Mouse (Mus musculus) embryonic facial prominence, embryonic 14.5 days (tissue): ENCODE results near the gene Dpp9. TPM values are rescaled to one million over a fixed set of nuclear protein-coding genes. Genes with fewer than 3 reads are reported as not detected.

Source experiments
- ATAC-seq: fragments of 200-750 bp; cut with Nextera tagmentation; 2 replicates; pipeline ENCODE4 v1.8.0; 2017; ENCODE audit warnings: low read depth, moderate number of reproducible peaks, moderate TSS enrichment
- DNase-seq: peaks from one replicate; pipeline ENCODE4 v3.0.0-alpha.2; 2015; ENCODE audit warnings: low spot score
- H3K27ac ChIP-seq: fragments of 300-500 bp; sonication (generic); replicated peaks from 2 replicates; pipeline ENCODE4 v1.5.1; 2014; ENCODE audit warnings: low read depth, mild to moderate bottlenecking, low read length, moderate library complexity
- H3K27me3 ChIP-seq: fragments of 300-500 bp; sonication (generic); replicated peaks from 2 replicates; pipeline ENCODE4 v1.6.1; 2014; ENCODE audit warnings: low read length; ENCODE audit not compliant: control insufficient read depth, insufficient read depth
- H3K36me3 ChIP-seq: fragments of 300-500 bp; sonication (generic); 2 replicates; pipeline ENCODE4 v1.6.1; 2014; ENCODE audit warnings: low read length, mixed read lengths; ENCODE audit not compliant: control insufficient read depth, insufficient read depth
- H3K4me1 ChIP-seq: fragments of 300-500 bp; sonication (generic); 2 replicates; pipeline ENCODE4 v1.6.1; 2014; ENCODE audit warnings: antibody characterized with exemption, low read length; ENCODE audit not compliant: control insufficient read depth, insufficient read depth
- H3K4me2 ChIP-seq: fragments of 300-500 bp; sonication (generic); 2 replicates; pipeline ENCODE4 v1.6.1; 2014; ENCODE audit warnings: low read depth, mild to moderate bottlenecking, low read length, moderate library complexity, mixed read lengths
- H3K4me3 ChIP-seq: fragments of 300-500 bp; sonication (generic); 2 replicates; pipeline ENCODE4 v1.5.1; 2014; ENCODE audit warnings: low read depth, mild to moderate bottlenecking, low read length
- H3K9ac ChIP-seq: fragments of 300-500 bp; sonication (generic); 2 replicates; pipeline ENCODE4 v1.6.1; 2014; ENCODE audit warnings: low read depth, mild to moderate bottlenecking, low read length, moderate library complexity, mixed read lengths
- H3K9me3 ChIP-seq: fragments of 300-500 bp; sonication (generic); 2 replicates; pipeline ENCODE4 v1.6.1; 2016; ENCODE audit warnings: low read length; ENCODE audit not compliant: control insufficient read depth
- WGBS: fragments of 180-500 bp; shearing (Covaris S2); extraction: QIAGEN DNeasy Blood & Tissue Kit; methylation state at CpG from one replicate; pipeline ENCODE4 v1.1.7; 2014; 5-methylcytosine and 5-hydroxymethylcytosine counted together
- polyA plus RNA-seq: library from polyadenylated mRNA; unstranded; fragments of >200 nt; fragmentation: Nextera tagmentation; extraction: Ambion mirVana; gene quantifications from 2 replicates; pipeline ENCODE4 v1.2.1, GENCODE M21; 2014

Dpp9 gene
- polyA plus RNA-seq, 1 experiment from 2014 or later = 32.5 TPM

DNA sequence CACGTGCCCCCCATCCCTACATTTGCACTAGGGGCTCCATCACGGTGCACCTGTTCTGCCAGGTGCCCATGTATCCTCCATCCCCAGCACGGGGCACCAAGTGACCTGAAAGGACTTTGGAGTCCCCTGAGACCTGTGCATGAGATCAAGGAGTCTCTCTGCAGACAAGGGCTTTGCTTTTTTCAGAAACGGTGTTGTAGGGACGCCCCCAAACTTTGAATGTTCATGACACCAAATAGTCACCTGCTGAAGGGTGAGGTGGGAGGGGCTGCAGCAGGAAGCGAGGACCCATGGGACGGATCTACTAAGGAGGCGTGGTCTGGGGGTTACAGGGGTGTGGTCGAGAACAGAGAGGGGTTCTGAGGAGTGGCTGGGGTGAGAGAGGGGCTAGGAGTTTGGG, 70.4 kb downstream of the Dpp9 start:
- 25% methylated on average over 9 of the region's 9 CpGs for WGBS

DNA sequence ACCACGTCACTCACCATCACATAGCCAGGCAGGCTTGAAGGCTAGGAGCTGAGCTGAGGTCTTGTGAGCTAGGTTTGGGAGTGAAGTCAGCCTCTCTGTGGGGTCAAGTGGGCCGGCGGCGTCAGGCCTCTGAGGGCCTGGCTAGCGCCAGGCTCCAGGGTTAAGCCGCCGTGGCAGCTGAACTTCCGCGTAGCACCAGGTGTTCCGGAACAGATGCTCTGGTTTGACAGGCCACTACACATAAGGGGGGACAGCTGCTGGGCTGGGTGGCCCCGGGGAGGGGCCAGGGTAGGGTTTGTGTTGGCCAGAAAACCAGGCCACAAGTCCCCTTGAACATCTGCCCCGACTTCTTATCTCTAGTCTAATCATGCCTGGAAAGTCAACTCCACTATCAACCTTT, 71.3 kb downstream of the Dpp9 start:
- Histone ChIP-seq H3K4me1 (no peaks in the 10 kb centered on the region), H3K9me3 (no peaks in the 10 kb centered on the region), H3K36me3 (no peaks in the 10 kb centered on the region), H3K4me2 (no peak overlapping the region), H3K27ac (no peak overlapping the region), H3K4me3 (no peak overlapping the region), H3K27me3 (peaks cover 50% of the 10 kb centered on the region), H3K9ac (no peak overlapping the region)
- ATAC-seq (peak; percentile 69; the same call in 1 of the 2 replicates), DNase-seq (peak; percentile 63)
- WGBS = 56% methylated on average over 12 of the region's 12 CpGs

More for the DNA sequence above, 70.4 kb downstream of the Dpp9 start:
- Histone ChIP-seq H3K36me3 (no peaks in the 10 kb centered on the region), H3K9me3 (no peaks in the 10 kb centered on the region), H3K4me2 (peak overlapping the region; percentile 40; the same call in 1 of the 2 replicates), H3K27ac (no peak overlapping the region), H3K9ac (no peak overlapping the region), H3K27me3 (peaks cover 49% of the 10 kb centered on the region), H3K4me1 (no peaks in the 10 kb centered on the region), H3K4me3 (peak overlapping the region; percentile 17)
- no peak for DNase-seq
- no peak for ATAC-seq

DNA sequence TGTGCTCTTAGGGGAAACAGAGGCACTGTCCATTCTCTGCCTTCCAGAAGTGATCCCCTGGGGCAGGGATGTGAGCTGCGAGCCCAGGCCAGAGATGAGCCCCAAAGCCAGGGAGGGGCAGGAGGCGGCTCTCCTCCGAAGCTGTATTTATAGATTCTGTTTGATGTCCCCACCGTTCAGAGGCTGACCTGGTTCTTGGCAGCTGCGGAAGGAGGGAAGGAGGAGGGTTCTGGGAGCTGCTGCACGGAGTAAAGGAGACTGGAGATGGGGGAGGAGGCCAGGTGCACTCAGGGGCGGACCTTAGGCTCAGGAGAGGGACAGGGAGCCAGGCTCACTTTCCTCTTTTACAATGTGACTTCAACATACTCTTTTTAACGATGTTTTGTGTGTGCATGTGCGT, 72.6 kb downstream of the Dpp9 start:
- no peak overlapping the region for H3K9ac ChIP-seq
- WGBS = 11% methylated on average over 9 of the region's 9 CpGs
- no peak overlapping the region for H3K27ac ChIP-seq
- DNase-seq (no peak), ATAC-seq (no peak)
- H3K9me3 ChIP-seq = no peaks in the 10 kb centered on the region
- H3K4me2 ChIP-seq = no peak overlapping the region
- H3K4me1 ChIP-seq = peaks cover 4% of the 10 kb centered on the region
- H3K36me3 ChIP-seq = no peaks in the 10 kb centered on the region
- H3K4me3 ChIP-seq = no peak overlapping the region
- H3K27me3 ChIP-seq = peaks cover 63% of the 10 kb centered on the region

DNA sequence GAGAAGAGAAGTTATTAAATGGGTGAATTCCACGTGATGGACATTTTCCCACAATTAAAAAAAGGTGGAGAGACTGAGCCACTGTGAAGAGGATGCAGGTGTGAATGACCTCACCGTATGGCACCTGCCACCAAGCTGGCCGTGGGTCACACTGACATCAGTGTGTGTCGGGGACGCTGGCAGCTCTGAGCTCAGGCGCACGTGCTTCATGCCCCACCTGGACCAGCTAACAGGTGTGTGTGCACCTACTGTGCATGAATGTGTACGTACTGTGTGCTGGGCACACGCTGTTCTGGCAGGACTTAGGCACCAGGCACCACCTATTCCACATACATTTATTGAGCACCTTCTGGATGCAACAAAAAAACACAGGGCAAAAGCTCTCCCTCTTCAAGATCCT, 74.2 kb downstream of the Dpp9 start:
- no peak overlapping the region for H3K27ac ChIP-seq
- peaks cover 6% of the 10 kb centered on the region for H3K4me1 ChIP-seq
- 78% methylated on average over 9 of the region's 9 CpGs for WGBS
- H3K4me3 ChIP-seq = no peak overlapping the region
- H3K4me2 ChIP-seq = no peak overlapping the region
- DNase-seq (no peak), ATAC-seq (no peak)
- no peak overlapping the region for H3K9ac ChIP-seq
- H3K27me3 ChIP-seq = peaks cover 67% of the 10 kb centered on the region
- no peaks in the 10 kb centered on the region for H3K9me3 ChIP-seq
- H3K36me3 ChIP-seq = no peaks in the 10 kb centered on the region

DNA sequence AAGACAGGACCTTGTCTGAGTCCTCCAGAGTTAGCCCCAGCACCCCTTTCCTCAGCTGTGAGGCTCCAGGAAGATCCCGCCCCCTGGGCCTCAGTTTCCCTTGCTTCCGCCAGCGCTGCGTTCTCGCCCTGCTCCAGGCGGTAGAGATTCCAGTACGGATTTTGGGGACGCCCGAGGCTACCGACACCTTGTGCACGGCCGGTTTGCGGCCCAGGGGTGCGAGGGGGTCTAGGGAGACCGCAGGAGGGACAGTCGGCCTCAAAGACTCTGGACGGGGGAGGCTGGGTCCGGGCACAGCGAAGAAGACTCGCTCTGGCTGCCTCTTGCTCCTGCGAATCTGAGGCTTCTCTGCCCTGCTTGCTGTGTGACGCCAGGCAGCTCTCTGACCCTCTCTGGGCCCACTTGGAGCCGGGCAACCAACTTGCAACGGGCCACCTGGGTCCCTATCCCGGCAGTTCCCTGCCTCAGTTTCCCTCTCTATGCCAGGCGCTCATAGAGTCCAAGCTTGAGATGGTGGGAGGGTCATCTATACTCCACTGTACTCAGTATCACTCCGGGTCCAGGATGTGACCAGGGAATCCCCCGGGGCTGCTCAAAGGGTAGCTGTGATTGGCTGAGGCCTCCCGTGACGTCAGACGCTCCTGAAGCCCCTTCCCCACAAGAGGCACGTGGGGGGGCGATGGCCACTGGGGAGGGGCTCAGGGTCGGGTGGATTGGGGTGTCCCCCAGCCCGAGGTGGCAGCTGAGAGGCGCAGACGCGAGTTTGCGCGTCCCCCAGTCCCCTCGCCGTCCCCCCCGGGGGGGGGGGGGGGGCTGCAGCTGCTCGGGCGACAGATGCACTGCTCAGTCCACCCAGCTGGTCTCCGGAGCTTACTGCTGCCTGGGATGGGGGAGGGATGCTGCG, 76.8 kb downstream of the Dpp9 start:
- H3K27me3 ChIP-seq = peaks cover 51% of the 10 kb centered on the region
- 0% methylated on average over 25 of the region's 47 CpGs for WGBS

DNA sequence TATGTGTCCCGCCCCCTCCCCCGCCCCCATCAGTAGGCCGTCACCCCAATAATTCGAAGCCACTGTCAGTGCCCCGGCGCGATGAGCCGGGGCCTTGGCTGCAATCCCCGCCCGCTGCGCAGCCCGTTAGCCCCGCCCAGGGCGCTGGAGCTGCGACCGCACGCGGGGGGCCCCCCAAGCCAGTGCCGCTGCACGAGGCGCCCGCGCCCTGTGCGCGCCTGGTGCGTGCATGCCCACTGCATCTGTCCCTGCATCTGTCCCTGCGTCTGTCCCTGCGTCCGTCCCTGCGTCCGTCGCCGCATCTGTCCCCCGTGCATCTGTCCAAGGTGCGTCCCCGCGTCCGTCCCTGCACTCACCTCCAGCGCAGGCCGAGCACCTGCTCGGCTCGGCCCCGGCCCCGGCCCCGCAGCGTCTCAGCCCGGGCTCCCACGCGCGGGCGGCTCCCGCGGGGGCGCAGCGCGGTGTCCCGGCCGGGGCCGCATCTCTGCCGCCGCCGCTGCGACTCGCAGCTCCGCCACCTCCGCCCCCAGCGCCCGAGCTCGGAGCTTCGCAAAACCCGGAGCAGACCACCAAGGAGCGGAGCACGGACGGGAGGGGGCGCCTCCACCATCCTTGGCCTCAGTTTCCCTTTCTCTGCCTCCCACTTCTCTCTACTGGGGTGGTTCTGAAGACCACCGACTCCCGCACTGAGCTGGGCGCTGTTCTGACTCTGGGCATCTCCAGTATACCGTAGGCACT, 78.7 kb downstream of the Dpp9 start, which contains the start of gene Sema6b:
TSS of gene Sema6b (minus strand) at position 486 of the 738 bp plus-strand sequence.
- 2% methylated on average over 37 of the region's 79 CpGs for WGBS
- H3K4me1 ChIP-seq = peaks cover 9% of the 10 kb centered on the region
- peaks cover 44% of the 10 kb centered on the region for H3K27me3 ChIP-seq
- no peak within 1 kb of the TSS for H3K27ac ChIP-seq
- DNase-seq (peak; percentile 62), ATAC-seq (no peak)
- no peaks in the 10 kb centered on the region for H3K36me3 ChIP-seq
- H3K9ac ChIP-seq = peak within 1 kb of the TSS; percentile 72
- H3K9me3 ChIP-seq = no peaks in the 10 kb centered on the region
- peak within 1 kb of the TSS; percentile 98 for H3K4me2 ChIP-seq
- H3K4me3 ChIP-seq = peak within 1 kb of the TSS; percentile 80

More for the DNA sequence above, 76.8 kb downstream of the Dpp9 start:
- H3K36me3 ChIP-seq = no peaks in the 10 kb centered on the region
- peak overlapping the region; percentile 56 for H3K9ac ChIP-seq
- H3K9me3 ChIP-seq = no peaks in the 10 kb centered on the region
- H3K27ac ChIP-seq = no peak overlapping the region
- H3K4me1 ChIP-seq = peaks cover 9% of the 10 kb centered on the region
- H3K4me3 ChIP-seq = peak overlapping the region; percentile 39
- peak overlapping the region; percentile 80 for H3K4me2 ChIP-seq
- ATAC-seq = peak; percentile 32; the same call in 1 of the 2 replicates
- peak; percentile 57 for DNase-seq

DNA sequence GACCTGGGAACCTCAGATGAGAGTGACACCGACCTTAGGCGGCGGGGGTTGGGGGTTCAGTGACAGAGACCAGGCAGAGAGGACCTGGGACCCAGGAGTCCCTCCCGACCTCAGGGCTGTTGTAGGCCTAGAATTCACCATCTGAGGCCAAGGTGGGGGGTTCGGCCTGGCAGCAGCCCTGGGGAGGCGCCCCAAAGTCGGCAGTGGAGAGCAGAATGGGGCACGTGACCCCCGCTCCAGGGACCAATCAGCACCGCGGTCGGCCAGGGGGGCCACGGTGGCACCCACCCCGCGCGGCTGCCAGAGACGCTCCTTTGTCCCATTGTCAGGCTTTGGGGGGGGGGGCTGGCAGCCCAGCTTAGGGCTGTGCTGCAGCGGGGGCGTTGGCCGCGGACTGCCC, 79.3 kb downstream of the Dpp9 start:
- peaks cover 44% of the 10 kb centered on the region for H3K27me3 ChIP-seq
- no peaks in the 10 kb centered on the region for H3K9me3 ChIP-seq
- ATAC-seq (no peak), DNase-seq (no peak)
- no peak overlapping the region for H3K27ac ChIP-seq
- H3K9ac ChIP-seq = peak overlapping the region; percentile 72
- 25% methylated on average over 4 of the region's 21 CpGs for WGBS
- peaks cover 13% of the 10 kb centered on the region for H3K4me1 ChIP-seq
- peak overlapping the region; percentile 80 for H3K4me3 ChIP-seq
- no peaks in the 10 kb centered on the region for H3K36me3 ChIP-seq
- H3K4me2 ChIP-seq = peak overlapping the region; percentile 98

DNA sequence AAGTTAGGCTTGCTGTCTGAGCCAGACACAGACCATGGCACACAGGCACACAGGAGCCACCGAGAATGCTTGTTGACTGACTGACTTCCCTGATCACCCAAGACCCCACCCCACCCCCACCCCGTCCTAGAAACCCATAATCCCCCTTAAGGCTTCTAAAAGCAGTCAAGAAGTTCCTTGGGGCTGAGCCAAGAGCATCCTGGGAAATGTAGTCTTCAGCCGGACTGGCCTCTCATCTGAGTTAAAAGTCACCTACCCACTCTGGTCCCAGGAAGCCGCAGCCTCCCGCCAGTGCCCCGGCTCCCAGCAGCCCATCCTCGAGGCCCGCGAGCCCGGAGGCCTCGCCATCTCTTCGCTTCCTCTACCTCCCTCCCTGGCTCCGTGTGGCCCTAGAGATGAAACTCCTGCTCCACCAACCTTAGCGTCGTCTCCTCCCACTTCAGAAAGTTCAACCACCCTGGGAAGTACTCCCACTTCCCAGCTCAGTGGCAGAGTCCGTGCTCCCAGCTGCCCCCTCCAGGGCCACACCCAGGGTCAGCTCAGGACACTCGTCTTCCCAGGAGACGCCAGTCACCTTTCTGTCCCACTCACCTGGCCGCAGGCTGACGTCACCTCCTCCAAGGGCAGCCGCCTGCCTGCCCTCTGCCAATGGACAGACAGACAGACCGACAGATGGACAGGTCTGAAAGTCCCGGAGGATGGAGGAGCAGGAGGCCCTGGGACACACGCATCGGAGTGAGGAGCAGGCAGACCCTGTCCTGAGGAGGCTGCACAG, 80.7 kb downstream of the Dpp9 start:
- DNase-seq (no peak), ATAC-seq (no peak)
- no peaks in the 10 kb centered on the region for H3K9me3 ChIP-seq
- H3K27ac ChIP-seq = no peak overlapping the region
- 17% methylated on average over 25 of the region's 25 CpGs for WGBS
- H3K27me3 ChIP-seq = peaks cover 40% of the 10 kb centered on the region
- H3K36me3 ChIP-seq = no peaks in the 10 kb centered on the region
- peak overlapping the region; percentile 80; the same call in 1 of the 2 replicates for H3K4me3 ChIP-seq
- H3K4me1 ChIP-seq = peaks cover 18% of the 10 kb centered on the region
- peak overlapping the region; percentile 54 for H3K9ac ChIP-seq
- H3K4me2 ChIP-seq = peak overlapping the region; percentile 98
